Mouse (Mus musculus): Measurements from ENCODE around the gene Maff.

Gene Maff

GRCm38 (mm10) chr15:79380468-79381444, 34.3 kb downstream of the Maff start:
- in situ Hi-C loops (cut with MboI; ENCODE audit: low pct_unique_long_range_greater_than_20kb in 1 of 2, low sequenced_read_pairs in 2 of 2, unreplicated experiment in 1 of 2): no loop called here

GRCm38 (mm10) chr15:79381644-79382043, 35.2 kb downstream of the Maff start:
- in situ Hi-C loops (cut with MboI; ENCODE audit: low pct_unique_long_range_greater_than_20kb in 1 of 2, low sequenced_read_pairs in 2 of 2, unreplicated experiment in 1 of 2): no loop called here

DNA sequence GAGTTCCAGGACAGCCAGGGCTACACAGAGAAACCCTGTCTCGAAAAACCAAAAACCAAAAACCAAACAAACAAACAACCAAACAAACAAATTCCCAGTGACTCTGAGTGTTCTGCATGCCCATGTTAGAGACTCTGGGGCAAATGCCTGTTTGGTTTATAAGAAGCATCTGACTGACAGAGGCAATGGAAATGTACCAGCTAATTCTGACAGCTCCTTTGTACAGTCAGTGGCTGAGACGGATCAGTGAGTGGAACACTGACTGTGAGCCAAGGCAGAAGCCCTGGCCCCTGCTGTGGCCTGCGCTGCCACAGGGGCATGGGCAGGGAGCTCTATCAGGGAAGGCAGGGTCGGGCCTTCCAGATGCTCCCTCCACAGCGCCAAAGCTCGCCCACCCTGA, 40.7 kb downstream of the Maff start:
- in situ Hi-C loops (cut with MboI; ENCODE audit: low pct_unique_long_range_greater_than_20kb in 1 of 2, low sequenced_read_pairs in 2 of 2, unreplicated experiment in 1 of 2): no loop called here

GRCm38 (mm10) chr15:79387611-79388010, 41.2 kb downstream of the Maff start:
- in situ Hi-C loops (cut with MboI; ENCODE audit: low pct_unique_long_range_greater_than_20kb in 1 of 2, low sequenced_read_pairs in 2 of 2, unreplicated experiment in 1 of 2): no loop called here

GRCm38 (mm10) chr15:79388171-79388570, 41.8 kb downstream of the Maff start:
- in situ Hi-C loops (cut with MboI; ENCODE audit: low pct_unique_long_range_greater_than_20kb in 1 of 2, low sequenced_read_pairs in 2 of 2, unreplicated experiment in 1 of 2): no loop called here

DNA sequence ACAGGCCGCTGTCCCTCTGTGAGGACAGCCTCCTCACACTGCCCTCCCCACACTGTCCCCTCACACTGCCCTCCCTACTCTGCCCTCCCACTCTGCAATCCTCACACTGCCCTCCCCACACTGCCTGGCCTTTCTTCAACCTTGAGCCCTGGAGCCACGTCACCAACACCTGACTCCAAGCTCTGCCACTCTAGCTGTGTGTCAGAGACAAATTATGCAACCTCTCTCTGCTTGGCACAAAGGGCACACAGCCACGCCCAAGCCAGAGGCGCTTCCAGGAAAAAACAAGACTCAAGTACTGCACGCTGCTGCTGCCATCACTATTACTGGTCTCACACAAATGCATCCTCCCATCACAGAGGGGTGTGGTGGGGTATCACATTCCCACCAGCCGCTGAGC, 44.0 kb downstream of the Maff start:
- in situ Hi-C loops (cut with MboI; ENCODE audit: low pct_unique_long_range_greater_than_20kb in 1 of 2, low sequenced_read_pairs in 2 of 2, unreplicated experiment in 1 of 2): no loop called here

GRCm38 (mm10) chr15:79391447-79392093, 45.1 kb downstream of the Maff start:
- in situ Hi-C loops (cut with MboI; ENCODE audit: low pct_unique_long_range_greater_than_20kb in 1 of 2, low sequenced_read_pairs in 2 of 2, unreplicated experiment in 1 of 2): no loop called here

DNA sequence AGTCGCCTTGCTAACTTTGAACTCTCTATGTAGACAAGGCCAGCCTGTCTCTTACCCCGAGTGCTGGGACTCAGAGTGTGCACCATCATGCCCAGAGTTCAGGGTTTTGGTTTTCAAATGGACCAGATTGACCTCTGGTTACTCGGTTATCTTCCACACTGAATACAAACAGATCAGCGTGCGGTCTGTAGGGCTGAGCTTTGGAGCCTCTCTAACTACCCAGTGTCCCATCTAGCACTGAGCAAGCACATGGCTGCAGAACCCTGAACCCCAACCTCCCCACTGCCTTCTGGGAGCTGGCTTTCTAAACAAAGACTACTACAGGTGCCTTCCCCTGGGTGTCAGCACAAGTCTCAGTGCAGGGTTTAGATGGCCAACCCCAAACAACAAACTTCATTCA, 46.1 kb downstream of the Maff start:
- in situ Hi-C loops (cut with MboI; ENCODE audit: low pct_unique_long_range_greater_than_20kb in 1 of 2, low sequenced_read_pairs in 2 of 2, unreplicated experiment in 1 of 2): no loop called here

DNA sequence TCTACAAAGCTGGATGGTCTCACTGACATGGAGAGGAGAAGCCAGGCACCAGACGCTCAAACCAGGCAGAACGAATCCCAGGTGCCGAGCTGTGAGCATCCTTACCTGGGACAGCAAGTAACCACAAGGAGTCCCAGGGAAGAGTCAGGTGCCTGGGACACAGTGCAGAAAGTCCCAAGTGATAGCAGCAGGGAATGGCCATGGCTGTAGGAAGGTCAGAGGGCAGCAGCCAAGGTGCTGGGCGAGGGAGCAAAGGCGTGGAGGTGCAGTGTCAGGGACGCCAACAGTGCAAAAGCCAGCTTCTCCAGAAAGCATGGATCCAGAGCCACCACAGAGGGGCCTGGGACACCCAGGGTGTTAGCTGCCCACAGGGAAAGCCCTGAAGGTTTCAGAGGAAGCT, 46.7 kb downstream of the Maff start:
- in situ Hi-C loops (cut with MboI; ENCODE audit: low pct_unique_long_range_greater_than_20kb in 1 of 2, low sequenced_read_pairs in 2 of 2, unreplicated experiment in 1 of 2): no loop called here

GRCm38 (mm10) chr15:79394842-79395241, 48.4 kb downstream of the Maff start:
- in situ Hi-C loops (cut with MboI; ENCODE audit: low pct_unique_long_range_greater_than_20kb in 1 of 2, low sequenced_read_pairs in 2 of 2, unreplicated experiment in 1 of 2): no loop called here

DNA sequence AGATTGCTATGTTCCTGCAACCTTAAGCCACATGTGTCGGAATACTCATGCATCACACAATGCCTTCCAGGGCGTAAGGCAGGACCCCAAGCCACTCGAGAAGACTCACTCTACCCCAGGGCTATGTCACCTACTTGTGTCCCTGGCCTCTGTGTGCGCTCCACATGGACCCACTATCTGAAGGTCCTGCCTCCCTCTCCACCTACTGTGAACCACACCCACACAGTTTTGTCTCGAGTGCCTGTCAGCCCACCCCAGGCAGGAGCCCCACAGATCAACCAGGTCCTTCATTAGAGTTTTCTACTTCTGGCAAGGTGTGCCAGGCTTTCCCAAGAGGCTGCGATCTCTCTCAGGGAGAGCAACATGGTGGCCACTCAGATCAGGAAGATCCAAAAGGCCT, 48.9 kb downstream of the Maff start:
- in situ Hi-C loops (cut with MboI; ENCODE audit: low pct_unique_long_range_greater_than_20kb in 1 of 2, low sequenced_read_pairs in 2 of 2, unreplicated experiment in 1 of 2): no loop called here

DNA sequence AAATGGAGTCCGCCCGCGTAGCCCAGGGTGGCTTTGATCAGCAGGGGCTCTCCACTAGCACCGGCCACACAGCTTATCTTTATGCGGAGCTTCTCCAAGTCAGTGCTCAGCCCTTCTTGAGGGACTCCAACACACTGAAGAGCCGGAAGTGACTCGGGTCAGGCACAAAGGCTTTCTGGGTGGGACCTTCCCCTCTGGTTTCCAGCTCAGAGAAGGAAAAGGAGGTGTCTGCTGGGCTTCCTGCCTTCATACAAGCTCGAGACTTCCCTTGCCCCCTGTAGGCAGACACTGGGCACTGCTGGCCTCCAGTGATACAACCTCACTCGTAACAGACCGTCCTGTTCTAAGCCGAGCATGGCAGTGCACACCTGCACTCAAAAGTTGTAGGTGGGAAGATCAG, 50.3 kb downstream of the Maff start:
- in situ Hi-C loops (cut with MboI; ENCODE audit: low pct_unique_long_range_greater_than_20kb in 1 of 2, low sequenced_read_pairs in 2 of 2, unreplicated experiment in 1 of 2): no loop called here

GRCm38 (mm10) chr15:79399231-79400052, 53.0 kb downstream of the Maff start:
- in situ Hi-C loops (cut with MboI; ENCODE audit: low pct_unique_long_range_greater_than_20kb in 1 of 2, low sequenced_read_pairs in 2 of 2, unreplicated experiment in 1 of 2): no loop called here

DNA sequence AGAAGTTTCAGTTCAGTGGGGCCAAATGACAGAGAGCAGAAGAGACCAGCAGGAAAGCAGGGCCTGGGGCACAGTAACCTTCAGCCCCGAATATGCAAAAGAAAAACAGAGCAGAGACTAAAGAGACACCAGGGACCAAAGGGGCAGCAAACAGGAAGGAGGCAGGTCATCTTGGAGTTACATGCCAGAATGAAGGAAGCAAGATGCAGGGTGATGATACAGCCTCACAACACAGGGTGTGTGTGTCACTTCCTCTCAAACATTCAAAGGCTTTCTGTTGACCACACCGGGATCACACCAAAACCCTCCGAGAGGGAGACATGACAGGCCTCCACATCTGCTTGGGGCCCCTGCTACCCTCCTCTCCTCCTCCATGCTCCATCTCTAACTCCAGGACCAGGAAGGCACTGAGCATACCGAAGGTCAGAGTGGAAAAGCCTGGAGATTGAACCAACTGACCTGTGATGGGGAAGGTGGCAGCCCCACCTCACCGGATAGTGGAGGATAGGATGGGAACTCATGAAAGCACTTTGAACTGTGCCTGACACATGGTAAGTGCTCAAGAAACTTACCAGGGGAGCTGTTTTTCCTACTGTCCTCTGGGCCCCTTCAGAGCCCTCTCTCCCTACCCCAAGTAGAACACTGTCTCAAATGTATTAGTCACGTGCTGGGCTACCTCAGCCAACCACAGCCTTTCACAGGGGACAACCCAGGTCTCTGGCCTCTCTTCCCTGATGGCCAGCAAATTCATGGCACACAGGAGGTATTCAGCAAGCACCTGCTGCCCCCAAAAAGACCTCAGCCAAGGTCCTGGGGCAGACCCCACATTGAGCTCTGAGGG, 53.9 kb downstream of the Maff start:
- in situ Hi-C loops (cut with MboI; ENCODE audit: low pct_unique_long_range_greater_than_20kb in 1 of 2, low sequenced_read_pairs in 2 of 2, unreplicated experiment in 1 of 2): no loop called here

DNA sequence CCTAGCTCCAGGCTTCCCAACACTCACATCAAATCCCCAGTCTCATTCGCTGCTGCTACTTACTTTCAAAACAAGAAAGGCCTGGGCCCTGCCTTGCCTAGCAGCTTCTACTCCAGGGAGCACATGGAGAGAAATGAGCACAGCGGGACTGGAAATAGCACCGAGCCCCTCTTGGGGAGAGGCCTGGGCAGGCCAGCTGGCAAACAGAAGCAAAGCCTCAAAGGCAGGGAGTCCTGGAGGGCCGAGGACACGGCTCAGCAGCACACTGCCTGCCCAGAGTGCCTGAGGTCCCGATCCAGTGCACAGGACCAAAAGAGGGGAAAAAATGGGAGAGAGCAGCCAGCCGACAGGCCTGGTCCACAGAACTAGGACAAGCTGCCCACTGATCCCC, 54.5 kb downstream of the Maff start:
- in situ Hi-C loops (cut with MboI; ENCODE audit: low pct_unique_long_range_greater_than_20kb in 1 of 2, low sequenced_read_pairs in 2 of 2, unreplicated experiment in 1 of 2): no loop called here

- in situ Hi-C loops (cut with MboI; ENCODE audit: low pct_unique_long_range_greater_than_20kb in 1 of 2, low sequenced_read_pairs in 2 of 2, unreplicated experiment in 1 of 2): no loop called here
These were observed 55.8 kb downstream of the Maff start for GRCm38 (mm10) chr15:79402176-79402575.

- in situ Hi-C loops (cut with MboI; ENCODE audit: low pct_unique_long_range_greater_than_20kb in 1 of 2, low sequenced_read_pairs in 2 of 2, unreplicated experiment in 1 of 2): no loop called here
These were observed 56.7 kb downstream of the Maff start, which contains the start of gene Tmem184b for GRCm38 (mm10) chr15:79402836-79403762. TSS of gene Tmem184b (minus strand) at chr15:79403569.

All from mouse embryonic stem cell (cell line).